Mouse (Mus musculus) MEL (cell line): ENCODE measurements at regions not wholly inside any gene's neighbourhood (a gene's known extent, or its start where the extent isn't known, plus 50 kb on each side); places are given as distances from the start of the nearest gene placed in this dataset.

ENCODE experiments used
- DNase-seq: peaks from one replicate; pipeline ENCODE4 v3.0.0; 2011; ENCODE audit warnings: low read depth, low spot score
- H3K27ac ChIP-seq: 2 replicates; pipeline ENCODE4 v1.5.1; 2012; ENCODE audit warnings: low read depth, mild to moderate bottlenecking, control low read depth, low read length, moderate library complexity; ENCODE audit not compliant: control insufficient read depth
- H3K27me3 ChIP-seq, 2 experiments: fragments of 150-350 bp in 1 of 2; sonication (generic) in 1 of 2; 2 replicates each; pipeline ENCODE4 v1.6.1; 2012; ENCODE audit warnings: low read length in 2 of 2, mild to moderate bottlenecking in 2 of 2, improper control_type of control experiment in 1 of 2, moderate library complexity in 1 of 2; ENCODE audit not compliant: insufficient read depth in 2 of 2, control insufficient read depth in 1 of 2
- H3K36me3 ChIP-seq, 2 experiments: 2 replicates each; pipeline ENCODE4 v1.6.1; 2012 to 2014; ENCODE audit warnings: low read length in 2 of 2, improper control_type of control experiment in 1 of 2, inconsistent platforms in 1 of 2, mild to moderate bottlenecking in 1 of 2; ENCODE audit not compliant: insufficient read depth in 2 of 2, control insufficient read depth in 1 of 2
- H3K4me1 ChIP-seq, 2 experiments: fragments of 150-350 bp in 1 of 2; sonication (generic) in 1 of 2; 2 replicates each; pipeline ENCODE4 v1.6.1; 2012; ENCODE audit warnings: low read length in 2 of 2, improper control_type of control experiment in 1 of 2, mild to moderate bottlenecking in 1 of 2; ENCODE audit not compliant: insufficient read depth in 2 of 2, control insufficient read depth in 1 of 2
- H3K4me3 ChIP-seq, 2 experiments: fragments of 150-350 bp in 1 of 2; sonication (generic) in 1 of 2; 2 replicates each; pipeline ENCODE4 v1.5.1; 2012; ENCODE audit warnings: low read depth in 2 of 2, low read length in 2 of 2, mild to moderate bottlenecking in 2 of 2, moderate library complexity in 2 of 2, control low read depth in 1 of 2, improper control_type of control experiment in 1 of 2; ENCODE audit not compliant: control insufficient read depth in 1 of 2, insufficient read depth in 1 of 2
- H3K79me2 ChIP-seq: 2 replicates; pipeline ENCODE4 v1.6.1; 2012; ENCODE audit warnings: mild to moderate bottlenecking, low read length, moderate library complexity; ENCODE audit not compliant: control insufficient read depth, poor library complexity, insufficient read depth
- H3K9ac ChIP-seq: 2 replicates; pipeline ENCODE4 v1.6.1; 2012; ENCODE audit warnings: low read depth, mild to moderate bottlenecking, control low read depth, low read length, moderate library complexity; ENCODE audit not compliant: control insufficient read depth, poor library complexity, severe bottlenecking
- H3K9me3 ChIP-seq: fragments of 150-350 bp; sonication (generic); replicated peaks from 2 replicates; pipeline ENCODE4 v1.6.1; 2012; ENCODE audit warnings: mild to moderate bottlenecking, low read length, improper control_type of control experiment, moderate library complexity; ENCODE audit not compliant: insufficient read depth
- BHLHE40 ChIP-seq: IDR thresholded peaks from 2 replicates; pipeline ENCODE4 v1.6.1; 2012; ENCODE audit warnings: low read depth, mild to moderate bottlenecking, inconsistent platforms, low read length, improper control_type of control experiment, borderline replicate concordance
- CHD2 ChIP-seq: IDR thresholded peaks from 2 replicates; pipeline ENCODE4 v1.6.1; 2011; ENCODE audit warnings: low read length, improper control_type of control experiment
- E2F4 ChIP-seq: IDR thresholded peaks from 2 replicates; pipeline ENCODE4 v1.6.1; 2011; ENCODE audit warnings: low read depth, low read length, improper control_type of control experiment, borderline replicate concordance
- GATA1 ChIP-seq: IDR thresholded peaks from 2 replicates; pipeline ENCODE4 v1.6.1; 2011; ENCODE audit warnings: low read depth, low read length, improper control_type of control experiment
- HCFC1 ChIP-seq: IDR thresholded peaks from 2 replicates; pipeline ENCODE4 v1.6.1; 2012; ENCODE audit warnings: low read depth, mild to moderate bottlenecking, inconsistent platforms, low read length, improper control_type of control experiment, moderate library complexity
- JUND ChIP-seq: IDR thresholded peaks from 2 replicates; pipeline ENCODE4 v1.6.1; 2011; ENCODE audit warnings: low read depth, mild to moderate bottlenecking, improper control_type of control experiment, low read length
- KAT2A ChIP-seq: conservative IDR thresholded peaks from 2 replicates; pipeline ENCODE4 v1.6.1; 2012; ENCODE audit warnings: low read depth, low read length, improper control_type of control experiment, inconsistent platforms
- MAX ChIP-seq: IDR thresholded peaks from 2 replicates; pipeline ENCODE4 v1.6.1; 2011; ENCODE audit warnings: low read length, improper control_type of control experiment
- MXI1 ChIP-seq: IDR thresholded peaks from 2 replicates; pipeline ENCODE4 v1.6.1; 2011; ENCODE audit warnings: mild to moderate bottlenecking, low read depth, low read length, improper control_type of control experiment
- MYC ChIP-seq: IDR thresholded peaks from 2 replicates; pipeline ENCODE4 v1.6.1; 2011; ENCODE audit warnings: low read depth, mild to moderate bottlenecking, low read length, improper control_type of control experiment, moderate library complexity
- NRF1 ChIP-seq: IDR thresholded peaks from 2 replicates; pipeline ENCODE4 v1.6.1; 2014; ENCODE audit warnings: low read depth, mild to moderate bottlenecking, inconsistent platforms, low read length, improper control_type of control experiment, moderate library complexity; ENCODE audit not compliant: poor library complexity, insufficient read depth, severe bottlenecking
- POLR2AphosphoS5 ChIP-seq: IDR thresholded peaks from 2 replicates; pipeline ENCODE4 v1.6.1; 2012; ENCODE audit warnings: low read depth, borderline replicate concordance, mild to moderate bottlenecking, inconsistent platforms, low read length, moderate library complexity, mixed read lengths
- SMC3 ChIP-seq: IDR thresholded peaks from 2 replicates; pipeline ENCODE4 v1.6.1; 2011; ENCODE audit warnings: low read depth, low read length, improper control_type of control experiment
- TAL1 ChIP-seq: IDR thresholded peaks from 2 replicates; pipeline ENCODE4 v1.6.1; 2012; ENCODE audit warnings: mild to moderate bottlenecking, inconsistent platforms, low read length, moderate library complexity, mixed read lengths
- TBP ChIP-seq: IDR thresholded peaks from 2 replicates; pipeline ENCODE4 v1.8.0; 2011; ENCODE audit warnings: low read depth, low read length, improper control_type of control experiment
- TCF12 ChIP-seq: IDR thresholded peaks from 2 replicates; pipeline ENCODE4 v1.6.1; 2014; ENCODE audit warnings: low read depth, mild to moderate bottlenecking, inconsistent platforms, low read length, improper control_type of control experiment, moderate library complexity
- ZKSCAN1 ChIP-seq: IDR thresholded peaks from 2 replicates; pipeline ENCODE4 v1.6.1; 2012; ENCODE audit warnings: low read depth, mild to moderate bottlenecking, inconsistent platforms, low read length, improper control_type of control experiment, moderate library complexity
- ZMIZ1 ChIP-seq: IDR thresholded peaks from 2 replicates; pipeline ENCODE4 v1.6.1; 2012; ENCODE audit warnings: low read depth, mild to moderate bottlenecking, inconsistent platforms, low read length, improper control_type of control experiment, moderate library complexity

DNA sequence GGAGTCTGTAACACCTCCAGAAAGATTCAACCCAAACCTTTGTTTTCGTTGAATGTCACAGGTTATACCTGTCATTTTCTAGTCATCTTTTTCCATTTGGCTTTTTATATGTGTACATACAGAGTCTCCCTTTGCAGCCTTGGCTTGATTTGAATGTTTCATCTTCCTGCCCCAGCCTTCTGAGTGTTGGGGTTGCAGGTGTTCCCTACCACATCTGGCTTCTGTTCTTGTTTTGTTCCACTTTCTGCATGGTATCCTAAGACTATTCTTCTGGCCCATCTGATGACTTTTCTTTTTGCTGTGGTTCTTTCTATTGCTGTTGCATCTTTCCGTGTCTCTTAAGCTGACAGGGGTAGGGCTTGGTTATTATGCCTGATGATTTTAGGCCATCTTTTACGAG, 111.3 kb upstream of the Gnao1 start:
- H3K4me3 ChIP-seq, result no peak overlapping the region
- no peaks in the 10 kb centered on the region for H3K27me3 ChIP-seq
- H3K36me3 ChIP-seq, result no peaks in the 10 kb centered on the region
- H3K79me2 ChIP-seq, result no peaks in the 10 kb centered on the region
- H3K9me3 ChIP-seq, result no peaks in the 10 kb centered on the region
- no peak for DNase-seq
- no peaks in the 10 kb centered on the region for H3K4me1 ChIP-seq
- no peak overlapping the region for H3K27ac ChIP-seq
- no peak for TF ChIP-seq ZKSCAN1
- TF ChIP-seq ZMIZ1, result no peak
- H3K9ac ChIP-seq, result no peak overlapping the region

DNA sequence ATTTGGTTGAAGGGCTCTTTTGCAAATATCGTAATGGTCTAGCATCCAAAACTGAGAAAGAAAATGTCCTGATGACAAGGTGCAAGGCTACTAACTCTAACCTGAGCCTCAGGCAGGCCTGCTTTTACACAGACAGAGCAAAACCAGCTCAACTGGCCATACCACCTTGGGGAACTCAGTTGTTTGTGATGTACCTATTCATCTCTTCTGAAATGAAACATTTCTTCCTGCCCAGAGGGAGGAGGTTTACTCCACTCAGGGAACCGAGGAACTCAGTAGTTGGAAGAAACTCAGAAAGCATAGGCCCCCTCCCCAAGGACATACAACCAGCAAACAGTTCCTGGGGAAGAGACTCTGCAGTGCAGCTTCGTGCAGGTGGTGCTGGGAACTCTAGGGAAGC, 108.4 kb upstream of the Gnao1 start:
- no peak overlapping the region for H3K4me3 ChIP-seq
- TF ChIP-seq TBP, result no peak
- TF ChIP-seq MYC, result no peak
- TF ChIP-seq MXI1, result no peak
- no peak for TF ChIP-seq POLR2AphosphoS5
- TF ChIP-seq TCF12, result no peak
- no peak for TF ChIP-seq CHD2
- no peak for TF ChIP-seq BHLHE40
- no peak for TF ChIP-seq E2F4
- TF ChIP-seq NRF1, result no peak
- no peak for TF ChIP-seq HCFC1
- no peak for TF ChIP-seq SMC3
- no peak for TF ChIP-seq TAL1
- TF ChIP-seq JUND, result no peak
- TF ChIP-seq GATA1, result no peak
- TF ChIP-seq KAT2A, result no peak
- no peak for TF ChIP-seq MAX
- H3K9ac ChIP-seq, result no peak overlapping the region
- H3K27me3 ChIP-seq, result no peaks in the 10 kb centered on the region
- H3K4me1 ChIP-seq, result no peaks in the 10 kb centered on the region
- no peak for DNase-seq
- H3K27ac ChIP-seq, result no peak overlapping the region
- H3K79me2 ChIP-seq, result no peaks in the 10 kb centered on the region
- H3K9me3 ChIP-seq, result no peaks in the 10 kb centered on the region
- H3K36me3 ChIP-seq, result no peaks in the 10 kb centered on the region
